In the genomic region with DNA sequence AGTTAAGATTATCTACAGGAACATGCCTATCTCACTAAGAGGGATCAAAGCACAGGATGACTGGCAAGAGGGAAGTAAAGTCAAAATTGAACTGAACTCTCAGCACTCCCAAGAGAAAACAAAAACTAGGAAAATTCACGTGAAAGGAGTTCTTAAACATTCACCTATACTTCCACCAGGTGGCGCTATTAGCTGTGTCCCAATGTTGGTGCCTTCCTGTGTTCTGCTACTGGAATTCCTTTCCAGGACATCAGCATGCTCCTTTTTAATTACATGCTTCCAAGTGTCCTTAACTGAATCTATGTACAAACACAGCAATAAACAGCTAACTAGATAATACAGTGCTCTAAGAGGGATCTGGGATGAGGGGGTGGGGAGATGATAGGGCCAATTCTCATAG, we compare ENCODE assay signal across 8 mouse cellular contexts. TPM values are rescaled to one million over a fixed set of nuclear protein-coding genes. Genes with fewer than 3 reads are reported as not detected.
DNase-seq lines count a peak whose midpoint lies in the region; ATAC-seq and TF ChIP-seq lines count a peak whose summit lies in the region.

No protein-coding gene starts in this region.

- no peak overlapping the region for H3K27ac ChIP-seq in heart, postnatal 0 days (ENCODE audit: low read depth)
- H3K27ac ChIP-seq in left cerebral cortex, adult 2 months = no peak overlapping the region

- 5% methylated on average over 2 of the region's 2 CpGs for WGBS in heart, postnatal 0 days

- no peaks in the 10 kb centered on the region for H3K27me3 ChIP-seq in heart, postnatal 0 days (ENCODE audit: control insufficient read depth, insufficient read depth, low read length)

- TF ChIP-seq EP300 in heart, postnatal 0 days (IDR thresholded peaks at IDR 0.05; ENCODE audit: low read depth) = no peak

- peak; percentile 86 for TF ChIP-seq CTCF in heart, postnatal 0 days (IDR thresholded peaks at IDR 0.05; ENCODE audit: low read depth)
- TF ChIP-seq CTCF in left cerebral cortex, adult 2 months (IDR thresholded peaks at IDR 0.05) = peak; percentile 77

- H3K4me2 ChIP-seq in heart, postnatal 0 days (ENCODE audit: low read depth, low read length) = no peak overlapping the region

- H3K9me3 ChIP-seq in heart, postnatal 0 days (replicated peaks; ENCODE audit: control insufficient read depth, low read length) = no peaks in the 10 kb centered on the region

- intact Hi-C loops in left cerebral cortex, adult 2 months (cut with DNase I) = loop anchor here (1.0 to 10.0 kb wide), 4 partner anchors 26 to 634 kb away; partner anchors contain the start of gene Nck1

- no peaks in the 10 kb centered on the region for H3K36me3 ChIP-seq in heart, postnatal 0 days (replicated peaks; ENCODE audit: control insufficient read depth, insufficient read depth, low read length)

- no peak overlapping the region for H3K9ac ChIP-seq in heart, postnatal 0 days (replicated peaks; ENCODE audit: low read depth, low read length)

- peak; percentile 37 for DNase-seq in right cerebral cortex, adult 18-20 months
- no peak for DNase-seq in right cerebral cortex, postnatal 25 days
- peak; percentile 31 for DNase-seq in WW6 (ENCODE audit: low read depth, low spot score)
- DNase-seq in heart, postnatal 0 days (ENCODE audit: low spot score) = peak; percentile 75
- peak; percentile 22 to 32 for DNase-seq in left cerebral cortex, adult 2 months (ENCODE audit: extremely low spot score in 1 of 2, low spot score in 2 of 2)

- peak; percentile 54 for ATAC-seq in common myeloid progenitor, adult 5-6 weeks (replicated peaks; ENCODE audit: low read depth, poor library complexity, severe bottlenecking)
- no peak for ATAC-seq in heart, postnatal 0 days (ENCODE audit: insufficient read depth, low read depth)
- peak; percentile 74 for ATAC-seq in megakaryocyte-erythroid progenitor cell, adult 5-6 weeks (replicated peaks; ENCODE audit: low FRiP score, low TSS enrichment, poor library complexity, severe bottlenecking)
- no peak for ATAC-seq in activated CD4-positive, CD25-positive, alpha-beta regulatory T cell, adult 4 months

- no peak overlapping the region for H3K4me3 ChIP-seq in heart, postnatal 0 days (ENCODE audit: low read depth, low read length)
- H3K4me3 ChIP-seq in left cerebral cortex, adult 2 months = no peak overlapping the region

- 0 out of 2 replicates have a peak, but pooled peaks cover 3% of the 10 kb centered on the region for H3K4me1 ChIP-seq in heart, postnatal 0 days (ENCODE audit: control insufficient read depth, insufficient read depth)

RNA-seq across cellular contexts. Expression of gene Nck1, which starts 25.3 kb away (rescaled TPM):
- total RNA-seq in common myeloid progenitor, adult 5-6 weeks (2017) = 22.9 and 39.1 TPM in 2 replicates
- total RNA-seq in heart, postnatal 0 days (2014; rRNA removed; ENCODE audit: low replicate concordance) = 25.0 and 37.9 TPM in 2 replicates
- polyA plus RNA-seq in heart, postnatal 0 days (2015; fragmentation: Nextera tagmentation; extraction: Ambion mirVana) = 58.8 and 63.9 TPM in 2 replicates
- total RNA-seq in left cerebral cortex, adult 2 months (2021) = 10 to 100 TPM; 33.1 to 35.6 TPM
- total RNA-seq in megakaryocyte-erythroid progenitor cell, adult 5-6 weeks (2014; fragmentation: Nextera tagmentation) = 17.5 and 19.5 TPM in 2 replicates
- 37.0 and 54.1 TPM in 2 replicates for total RNA-seq in megakaryocyte-erythroid progenitor cell, adult 5-6 weeks (2017)
- polyA plus RNA-seq in activated CD4-positive, CD25-positive, alpha-beta regulatory T cell, adult 4 months (2017; shearing (Covaris generic)) = 10 to 100 TPM; 74.4 to 93.1 TPM

RNA-seq across cellular contexts. Expression of gene Il20rb, which starts 34.0 kb away (rescaled TPM):
- total RNA-seq in common myeloid progenitor, adult 5-6 weeks (2017) = 1.6 and 2.3 TPM in 2 replicates
- total RNA-seq in heart, postnatal 0 days (2014; rRNA removed; ENCODE audit: low replicate concordance) = 1.4 and 3.7 TPM in 2 replicates
- 0.84 and 1.7 TPM in 2 replicates for polyA plus RNA-seq in heart, postnatal 0 days (2015; fragmentation: Nextera tagmentation; extraction: Ambion mirVana)
- under 1 TPM; 0.23 to 0.38 TPM for total RNA-seq in left cerebral cortex, adult 2 months (2021)
- total RNA-seq in megakaryocyte-erythroid progenitor cell, adult 5-6 weeks (2014; fragmentation: Nextera tagmentation) = 1.9 and 2.1 TPM in 2 replicates
- 0.65 and 2.0 TPM in 2 replicates for total RNA-seq in megakaryocyte-erythroid progenitor cell, adult 5-6 weeks (2017)
- 1 to 10 TPM; 1.6 to 2.1 TPM for polyA plus RNA-seq in activated CD4-positive, CD25-positive, alpha-beta regulatory T cell, adult 4 months (2017; shearing (Covaris generic))

RNA-seq across cellular contexts. Expression of gene Slc35g2, which starts 50.3 kb away (rescaled TPM):
- not detected in 2 replicates for total RNA-seq in common myeloid progenitor, adult 5-6 weeks (2017)
- 16.1 and 19.7 TPM in 2 replicates for total RNA-seq in heart, postnatal 0 days (2014; rRNA removed; ENCODE audit: low replicate concordance)
- polyA plus RNA-seq in heart, postnatal 0 days (2015; fragmentation: Nextera tagmentation; extraction: Ambion mirVana) = 11.3 and 12.0 TPM in 2 replicates
- total RNA-seq in left cerebral cortex, adult 2 months (2021) = 10 to 100 TPM; 19.4 to 23.0 TPM
- not detected in 2 replicates for total RNA-seq in megakaryocyte-erythroid progenitor cell, adult 5-6 weeks (2014; fragmentation: Nextera tagmentation)
- not detected in 2 replicates for total RNA-seq in megakaryocyte-erythroid progenitor cell, adult 5-6 weeks (2017)
- under 1 TPM; 0.31 to 0.62 TPM for polyA plus RNA-seq in activated CD4-positive, CD25-positive, alpha-beta regulatory T cell, adult 4 months (2017; shearing (Covaris generic))

Comparison
In these comparisons a context has a peak if more than half of its experiments do, and no peak if none do; other contexts are left out.
1. ATAC-seq: peak in common myeloid progenitor, adult 5-6 weeks (single experiment) and megakaryocyte-erythroid progenitor cell, adult 5-6 weeks (single experiment); none in heart, postnatal 0 days (single experiment) and activated CD4-positive, CD25-positive, alpha-beta regulatory T cell, adult 4 months (single experiment).
2. RNA of gene Slc35g2, which starts 50.3 kb away (total RNA-seq): 19.4 to 23.0 TPM in left cerebral cortex, adult 2 months and 16.1 to 19.7 TPM in heart, postnatal 0 days; not detected in common myeloid progenitor, adult 5-6 weeks and not detected in megakaryocyte-erythroid progenitor cell, adult 5-6 weeks; every median in the first group is over 10 times any median in the second.